Mouse (Mus musculus): ENCODE data around the gene Sult6b2.

The Sult6b2 gene

DNA sequence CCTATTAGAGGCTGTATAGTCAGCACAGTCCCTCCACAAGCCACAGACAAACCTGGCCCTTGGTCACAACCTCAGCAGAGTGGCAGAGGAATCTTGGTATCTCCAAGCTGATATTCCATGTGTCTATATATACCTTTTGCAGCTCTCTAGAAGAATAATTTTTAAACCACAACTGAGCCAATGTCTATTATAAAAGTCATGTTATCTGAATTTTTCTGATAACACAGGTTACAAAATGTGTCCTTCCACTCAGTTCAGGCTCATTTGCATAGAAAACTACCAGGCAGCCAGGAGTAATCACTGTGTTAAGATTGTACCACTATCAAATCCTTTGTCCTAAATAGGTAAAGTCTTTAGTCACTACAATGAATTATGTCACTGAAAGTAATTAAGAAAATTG is at the start of gene Sult6b2:
TSS of gene Sult6b2 (minus strand) at position 101 of the 400 bp plus-strand sequence.
- no peak for DNase-seq (ENCODE audit: extremely low read depth, low read depth, low spot score)

DNA sequence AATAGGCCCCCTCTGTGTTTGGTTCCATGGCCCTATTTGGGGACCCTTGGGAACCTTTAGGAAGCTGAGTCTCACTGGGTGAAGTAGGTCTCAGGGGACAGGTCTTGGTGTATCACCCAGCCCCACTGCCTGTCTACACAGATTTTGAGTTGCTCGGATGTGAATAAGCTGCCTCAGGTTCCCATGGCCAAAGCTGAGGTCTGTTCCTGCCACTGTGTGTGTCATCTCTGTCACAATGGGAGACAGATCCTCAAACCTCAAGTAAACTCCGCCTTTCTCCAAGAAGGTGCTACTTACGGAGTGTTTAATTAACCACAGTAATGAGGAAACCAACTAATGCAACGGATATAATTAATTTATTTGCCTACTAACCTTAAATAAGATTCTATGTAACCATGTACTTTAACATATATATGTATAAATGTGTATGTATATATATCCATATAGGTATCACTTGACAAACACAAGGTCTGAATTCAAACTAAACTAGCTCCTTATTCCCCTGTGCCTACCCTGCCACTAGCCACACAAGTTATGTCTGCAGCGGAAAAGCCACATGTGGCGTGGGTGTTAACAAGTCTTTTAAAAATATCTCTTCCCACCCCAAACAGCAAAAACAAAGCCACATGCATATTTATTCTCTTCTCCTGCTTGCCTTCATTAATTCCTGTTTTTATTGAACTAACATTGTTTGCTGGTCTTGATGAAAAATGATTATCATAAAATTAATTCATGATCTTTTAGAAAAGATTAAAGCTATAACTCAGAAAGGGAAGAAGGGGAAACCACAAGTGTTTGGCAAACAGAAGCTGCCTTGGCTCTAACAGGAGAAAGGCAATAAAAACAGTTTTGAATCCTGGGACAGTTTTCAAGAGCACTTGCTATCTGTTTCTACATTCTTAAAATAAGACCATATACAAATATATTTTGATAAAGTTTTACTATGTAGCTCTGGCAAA is 48.4 kb upstream of the Sult6b2 start:
- DNase-seq (ENCODE audit: extremely low read depth, low read depth, low spot score) = no peak

DNA sequence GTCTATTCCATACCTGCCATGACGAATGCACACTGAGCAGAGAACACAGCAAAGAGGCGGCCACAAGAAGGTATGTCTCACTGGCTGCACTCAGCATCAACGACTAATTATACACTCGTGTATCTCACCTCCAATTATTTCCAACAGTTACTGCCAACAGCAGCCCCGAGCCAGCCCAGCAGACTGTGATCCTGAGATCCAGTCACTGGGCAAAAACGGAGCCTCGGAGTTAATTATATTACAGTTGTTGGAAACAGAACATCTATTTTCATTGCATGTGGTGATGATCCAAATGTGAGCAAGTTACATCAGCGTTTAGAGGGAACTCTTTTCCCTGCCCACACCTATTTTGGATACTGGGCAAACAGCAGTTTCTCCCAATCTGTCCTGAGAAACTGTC is 46.1 kb upstream of the Sult6b2 start:
- DNase-seq (ENCODE audit: extremely low read depth, low read depth, low spot score) = no peak

DNA sequence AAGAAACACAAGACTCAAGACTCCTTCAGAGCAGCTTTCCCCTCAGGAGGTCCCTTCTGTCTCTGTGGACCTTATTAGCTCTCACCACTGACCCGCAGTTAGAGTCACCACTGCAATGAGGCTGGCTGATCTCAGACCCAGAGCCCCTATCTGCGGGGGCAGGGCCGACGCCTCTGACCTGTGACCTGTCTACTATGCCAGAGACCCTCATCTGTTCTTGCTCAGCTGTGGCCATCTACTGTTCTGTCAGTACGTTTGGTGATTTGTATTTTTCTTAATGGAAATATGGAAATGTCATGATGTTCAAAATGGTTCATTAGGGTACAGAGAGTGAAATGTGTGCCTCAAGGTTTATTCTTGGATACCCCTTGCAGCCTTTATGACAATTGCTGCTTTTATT is 45.0 kb upstream of the Sult6b2 start:
- no peak for DNase-seq (ENCODE audit: extremely low read depth, low read depth, low spot score)

- no peak for DNase-seq (ENCODE audit: extremely low read depth, low read depth, low spot score)
Observed at GRCm38 (mm10) chr6:142847914-142848674, 43.8 kb upstream of the Sult6b2 start.

DNA sequence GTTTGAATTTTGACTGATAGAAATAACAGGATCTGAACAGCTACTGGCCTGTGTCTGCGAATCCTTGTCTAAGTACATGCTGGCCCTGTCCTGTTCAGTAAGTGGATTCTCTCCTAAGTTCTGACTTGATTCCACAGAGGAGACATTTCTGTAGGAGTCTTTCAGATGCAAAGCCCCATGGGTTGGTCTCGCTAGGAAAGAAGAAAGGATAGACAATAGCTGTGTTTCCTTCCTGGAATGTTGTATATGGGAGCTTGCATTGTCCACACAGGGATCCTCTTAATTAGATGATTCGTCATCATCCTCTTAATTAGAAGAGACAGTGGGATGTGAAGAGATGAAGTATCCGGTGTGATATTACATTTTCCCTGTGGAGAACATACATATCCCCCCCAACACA is 42.6 kb upstream of the Sult6b2 start:
- DNase-seq (ENCODE audit: extremely low read depth, low read depth, low spot score) = no peak

DNA sequence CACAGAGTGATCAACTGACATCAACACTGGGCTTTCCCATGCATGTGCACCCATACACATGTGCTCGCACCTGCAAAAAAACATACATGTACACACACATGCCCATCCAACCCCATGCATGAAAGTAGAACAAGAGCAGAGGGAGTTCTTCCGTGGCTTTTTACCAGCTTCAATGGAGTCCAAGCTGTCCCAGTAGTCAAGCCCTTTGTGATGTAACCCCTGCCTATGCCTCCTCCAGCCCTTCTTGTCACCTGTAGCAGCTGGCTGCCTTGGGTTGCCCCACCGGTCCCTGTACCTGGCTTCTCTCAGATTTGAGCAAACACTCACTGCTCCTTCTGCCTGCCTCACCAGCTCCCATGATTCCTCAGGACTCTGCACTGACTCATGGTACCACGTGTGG is 40.8 kb upstream of the Sult6b2 start:
- DNase-seq (ENCODE audit: extremely low read depth, low read depth, low spot score) = no peak

- no peak for DNase-seq (ENCODE audit: extremely low read depth, low read depth, low spot score)
Observed at GRCm38 (mm10) chr6:142844061-142844460, 39.8 kb upstream of the Sult6b2 start.

DNA sequence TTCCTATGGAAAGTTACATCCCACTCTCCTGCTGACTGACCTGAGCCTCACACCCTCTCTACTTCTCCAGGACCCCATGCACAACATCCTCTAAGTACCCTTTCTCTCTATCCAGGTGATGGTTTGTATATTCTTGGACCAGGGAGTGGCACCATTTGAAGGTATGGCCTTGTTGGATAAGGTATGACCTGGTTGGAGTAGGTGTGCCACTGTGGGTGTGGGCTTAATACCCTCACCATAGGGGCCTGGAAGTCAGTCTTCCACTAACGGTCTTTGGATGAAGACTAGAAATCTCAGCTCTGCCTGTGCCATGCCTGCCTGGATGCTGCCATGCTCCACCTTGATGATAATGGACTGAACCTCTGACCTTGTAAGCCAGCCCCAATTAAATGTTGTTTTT is 34.2 kb upstream of the Sult6b2 start:
- DNase-seq (ENCODE audit: extremely low read depth, low read depth, low spot score) = no peak

- DNase-seq (ENCODE audit: extremely low read depth, low read depth, low spot score) = no peak
Observed at GRCm38 (mm10) chr6:142837326-142837725, 33.0 kb upstream of the Sult6b2 start.

DNA sequence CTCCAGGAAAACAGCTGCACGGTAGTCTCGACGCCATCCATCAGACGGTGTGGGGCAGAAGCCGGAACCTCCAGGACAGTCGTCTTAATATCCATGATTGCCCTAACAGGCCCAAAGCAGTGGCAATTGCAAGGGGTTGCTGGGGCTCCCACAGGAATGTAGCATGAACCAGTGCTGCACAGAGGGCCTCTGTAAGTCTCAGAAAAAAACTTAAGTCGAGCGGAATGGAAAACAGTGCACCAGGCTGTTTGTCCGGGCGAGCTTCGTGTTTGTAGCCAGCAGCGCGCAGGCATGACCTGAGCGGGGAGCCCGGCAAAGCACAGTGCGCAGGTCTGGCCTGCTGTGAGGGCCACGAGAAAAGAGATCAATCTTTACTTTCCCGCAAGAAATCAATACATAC is 31.4 kb upstream of the Sult6b2 start:
- DNase-seq (ENCODE audit: extremely low read depth, low read depth, low spot score) = no peak

DNA sequence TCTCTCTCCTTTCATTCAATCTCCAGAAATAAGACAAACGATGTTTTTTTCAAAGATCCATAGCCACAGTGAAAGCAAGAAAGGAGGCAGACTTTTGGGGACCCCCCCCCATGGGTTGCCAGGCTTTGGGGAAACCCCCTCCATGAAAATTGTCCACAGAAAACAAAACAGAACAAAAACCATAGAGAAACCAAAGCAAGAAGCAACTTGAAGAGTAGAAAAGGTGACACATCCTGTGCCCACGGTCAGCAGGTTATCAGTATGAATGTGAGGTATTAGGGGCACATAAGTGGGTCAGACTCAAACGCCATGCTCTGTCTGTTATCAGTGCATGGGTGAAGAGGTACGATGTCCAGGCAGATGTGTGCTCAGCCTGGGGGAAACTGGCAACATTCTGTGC is 30.6 kb upstream of the Sult6b2 start:
- DNase-seq (ENCODE audit: extremely low read depth, low read depth, low spot score) = no peak

- no peak for DNase-seq (ENCODE audit: extremely low read depth, low read depth, low spot score)
Observed at GRCm38 (mm10) chr6:142831706-142832105, 27.4 kb upstream of the Sult6b2 start.

DNA sequence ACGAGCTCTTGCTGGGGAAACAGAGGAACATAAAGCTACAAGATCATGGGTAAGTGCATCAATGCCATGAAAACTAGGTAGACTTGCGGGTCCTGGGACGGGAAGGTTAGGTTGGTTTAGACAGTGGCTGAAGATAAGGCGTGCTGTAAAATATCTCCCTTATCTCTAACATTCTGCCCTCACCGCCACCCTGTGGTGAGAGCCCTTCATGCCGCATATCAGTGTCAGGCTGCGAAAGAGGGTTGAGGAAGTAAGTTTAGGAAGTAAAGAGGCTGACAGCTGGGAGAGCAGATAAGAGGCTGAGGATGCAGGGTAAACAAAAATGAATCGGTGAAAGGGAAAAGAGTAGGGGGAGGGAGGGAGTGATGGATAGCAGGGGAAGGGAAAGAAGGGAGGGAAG is 26.9 kb upstream of the Sult6b2 start:
- DNase-seq (ENCODE audit: extremely low read depth, low read depth, low spot score) = no peak

- DNase-seq (ENCODE audit: extremely low read depth, low read depth, low spot score) = no peak
Observed at GRCm38 (mm10) chr6:142830221-142830620, 25.9 kb upstream of the Sult6b2 start.

DNA sequence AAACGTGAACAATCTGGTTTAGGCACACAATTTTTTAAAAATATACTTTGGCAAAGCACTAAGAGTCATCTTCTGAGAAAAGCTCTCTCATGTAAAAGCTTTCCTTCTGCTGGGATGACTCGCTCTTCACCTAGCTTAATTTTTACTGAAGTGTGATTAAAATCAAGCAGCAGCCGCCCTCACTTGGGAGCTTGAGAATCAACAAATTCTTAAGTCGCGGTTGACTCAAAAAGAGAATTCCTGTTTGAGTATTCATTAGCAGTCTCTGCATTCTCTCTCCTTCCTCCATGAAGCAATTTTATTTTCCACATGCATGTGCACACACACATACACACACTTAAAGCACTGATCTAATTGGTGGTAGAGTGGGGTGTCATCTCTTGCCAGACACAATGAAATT is 21.1 kb upstream of the Sult6b2 start:
- DNase-seq (ENCODE audit: extremely low read depth, low read depth, low spot score) = no peak

- no peak for DNase-seq (ENCODE audit: extremely low read depth, low read depth, low spot score)
Observed at GRCm38 (mm10) chr6:142823008-142823787, 18.9 kb upstream of the Sult6b2 start.

GRCm38 (mm10) chr6:142818306-142818705 is 14.0 kb upstream of the Sult6b2 start:
- no peak for DNase-seq (ENCODE audit: extremely low read depth, low read depth, low spot score)

- DNase-seq (ENCODE audit: extremely low read depth, low read depth, low spot score) = no peak
Observed at GRCm38 (mm10) chr6:142815513-142815912, 11.2 kb upstream of the Sult6b2 start.

DNA sequence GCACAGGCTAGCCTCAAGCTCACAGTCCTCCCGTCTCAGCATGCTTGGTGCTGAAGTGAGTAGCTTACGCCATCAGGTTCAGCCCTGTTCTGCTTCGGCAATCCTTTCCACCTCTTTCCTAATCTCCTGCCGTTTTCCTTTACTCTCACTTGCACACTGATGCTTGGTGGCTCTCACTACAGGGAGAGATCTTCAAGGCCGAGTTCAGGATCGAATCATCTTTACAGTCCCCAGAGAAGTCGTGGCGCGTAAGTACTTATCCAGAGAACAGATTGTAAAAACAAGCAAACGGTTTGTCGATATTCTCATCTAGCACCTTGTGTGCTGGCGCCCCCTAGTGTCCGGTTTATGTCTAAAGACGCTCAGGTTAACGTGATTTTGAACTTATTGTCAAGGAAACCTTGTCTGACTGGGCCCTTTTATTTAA is 10.2 kb upstream of the Sult6b2 start:
- DNase-seq (ENCODE audit: extremely low read depth, low read depth, low spot score) = no peak

DNA sequence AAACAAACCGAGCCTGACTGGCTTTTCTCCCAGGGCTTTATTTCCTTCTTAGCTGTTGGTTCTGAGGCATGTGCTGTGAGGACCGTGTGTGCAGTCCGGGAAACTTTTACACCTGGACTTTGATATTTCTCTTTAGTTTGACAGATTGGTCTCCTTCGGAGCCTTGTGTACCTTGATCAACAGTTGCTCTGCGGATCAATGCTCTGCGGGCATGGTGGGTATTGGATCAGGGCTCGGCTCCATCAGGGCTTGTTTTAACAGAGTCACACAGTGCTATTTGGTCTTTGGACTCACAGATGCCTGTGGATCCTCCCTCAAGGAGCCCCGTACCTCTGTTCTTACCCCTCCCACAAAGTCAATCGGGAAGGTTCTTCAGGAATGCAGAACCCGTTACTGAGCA is 9.7 kb upstream of the Sult6b2 start:
- DNase-seq (ENCODE audit: extremely low read depth, low read depth, low spot score) = no peak

All from fat pad, adult 2 months (tissue).